Mouse (Mus musculus) WW6 (cell line): ENCODE results near the gene D11Wsu47e.
A peak's percentile ranks its signal among the peaks of the same experiment; 100 is the strongest.
"Not testable (repeated sequence)": the region's sequence is repeated elsewhere in the genome, so short reads cannot be mapped to it uniquely, and the experiment has no call there.

Source experiments
- DNase-seq: peaks from one replicate; pipeline ENCODE4 v3.0.0-alpha.2; 2013; ENCODE audit warnings: low read depth, low spot score

Gene D11Wsu47e

DNA sequence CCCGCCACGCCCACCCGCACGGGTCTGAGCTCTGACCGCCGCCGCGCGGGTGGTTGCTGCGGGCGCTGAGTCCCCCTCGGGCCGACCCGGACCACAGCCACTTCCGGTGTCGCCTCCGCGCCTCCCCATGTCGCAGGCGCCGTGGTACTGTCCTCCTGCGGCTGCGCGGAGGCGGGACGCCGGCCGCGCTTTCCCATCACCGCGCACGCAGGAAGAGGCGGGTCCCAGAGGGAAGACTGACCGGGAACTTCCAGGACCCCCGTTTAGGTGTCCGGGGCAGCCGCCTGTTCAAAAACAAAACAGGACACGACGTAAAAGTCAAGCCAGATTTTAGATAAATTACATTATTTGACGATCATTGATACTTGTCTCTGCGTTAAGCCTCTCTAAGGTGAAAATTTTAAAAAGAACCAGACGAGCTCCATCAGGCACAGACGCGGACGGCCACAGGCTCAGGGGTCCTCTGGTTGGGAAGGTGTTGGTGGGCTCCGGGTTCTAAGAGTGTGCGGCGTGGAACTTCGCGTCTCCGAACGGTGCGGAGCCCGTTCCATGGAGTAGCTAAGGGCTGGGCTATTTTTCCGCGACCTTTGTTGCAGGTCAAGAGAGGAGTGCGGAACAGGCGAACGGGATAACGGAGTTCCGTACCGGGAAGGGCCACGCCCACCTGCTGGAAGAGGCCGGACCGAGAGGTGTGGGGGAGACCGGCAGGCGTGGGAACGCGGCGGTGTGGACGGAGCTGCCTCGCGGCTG is at the start of gene D11Wsu47e, which contains the start of gene Fam104a:
Gene D11Wsu47e (plus strand): TSS at position 456 of the 750 bp plus-strand sequence.
Gene Fam104a (minus strand): TSS at position 199 of the 750 bp plus-strand sequence.
- DNase-seq: peak; percentile 96

DNA sequence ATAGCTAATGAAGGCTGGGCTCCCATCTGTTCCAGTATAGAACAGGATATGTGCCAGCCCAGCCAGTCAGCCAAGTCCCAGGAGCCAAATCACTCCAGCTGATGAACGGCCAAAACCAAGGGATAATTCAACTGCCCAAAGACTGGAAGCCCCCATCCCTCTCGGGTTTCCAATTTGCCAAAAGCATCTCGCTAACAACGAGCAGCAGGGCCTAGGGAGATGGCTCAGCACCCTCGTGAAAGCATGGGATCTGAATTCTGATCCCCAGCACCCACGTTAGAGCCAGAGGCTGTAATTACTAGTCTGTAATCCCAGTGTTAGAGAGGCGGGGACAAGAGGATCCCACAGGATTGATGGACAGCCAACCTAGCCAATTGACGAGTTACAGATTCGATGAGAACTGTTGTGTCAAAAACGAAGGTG is 49.5 kb upstream of the D11Wsu47e start:
- DNase-seq: no peak

DNA sequence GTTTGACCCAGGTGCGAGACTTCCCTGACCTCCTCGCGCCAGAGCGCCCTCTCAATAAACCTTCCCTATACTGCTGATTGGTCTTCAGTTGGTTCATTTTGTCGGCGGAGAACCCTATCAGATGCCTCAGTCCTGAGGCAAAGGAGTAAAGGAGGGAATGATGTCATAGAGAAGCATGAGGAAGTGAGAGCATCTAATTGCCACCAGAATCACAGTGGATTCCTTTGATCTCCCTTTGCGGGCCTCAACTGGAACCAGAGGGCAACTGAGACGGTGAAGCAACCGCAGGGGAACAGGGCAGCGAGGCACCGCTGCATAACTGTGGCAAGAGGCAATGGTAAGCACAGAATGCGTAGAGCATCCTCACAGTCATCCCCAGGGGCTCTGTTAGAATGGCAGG is 45.5 kb upstream of the D11Wsu47e start:
- DNase-seq: no peak

DNA sequence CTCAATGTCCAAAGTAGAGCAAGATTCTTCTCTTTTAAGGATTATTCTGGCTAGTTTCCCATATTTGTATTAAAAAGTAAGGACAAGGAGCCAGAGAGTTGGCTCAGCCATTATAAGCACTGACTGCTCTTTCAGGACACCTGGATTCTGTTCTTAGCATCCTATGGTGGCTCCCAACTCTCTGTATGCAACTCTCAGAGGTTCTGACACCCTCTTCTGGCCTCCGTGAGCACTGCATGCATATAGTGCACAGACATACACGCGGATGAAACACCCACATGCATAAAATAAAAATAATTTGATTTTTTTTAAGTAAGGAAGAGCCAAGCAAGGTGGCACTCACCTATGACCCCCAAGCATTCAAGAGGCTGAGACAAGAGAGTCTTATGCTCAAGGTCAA is 39.0 kb upstream of the D11Wsu47e start:
- DNase-seq: no peak

DNA sequence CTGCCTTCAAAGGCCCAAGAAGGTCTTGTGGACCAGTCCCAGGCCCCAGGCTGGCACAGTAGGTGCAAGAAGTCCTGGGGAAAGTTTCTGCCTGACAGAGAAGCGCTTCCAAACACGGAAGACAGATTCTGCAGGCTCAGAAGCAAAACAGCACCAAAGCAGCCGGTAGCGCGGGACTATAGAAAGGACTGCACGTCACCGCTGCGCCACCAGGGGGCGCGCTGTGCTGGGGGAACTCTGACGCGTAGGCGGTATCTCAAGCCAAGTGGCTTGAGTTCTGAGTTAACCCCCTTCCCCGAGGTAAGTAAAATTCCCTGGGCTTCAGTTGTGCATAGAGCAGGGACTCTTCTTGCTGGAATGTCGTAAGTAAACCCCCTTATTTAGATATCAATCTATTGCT is 36.1 kb upstream of the D11Wsu47e start:
- peak; percentile 80 for DNase-seq

DNA sequence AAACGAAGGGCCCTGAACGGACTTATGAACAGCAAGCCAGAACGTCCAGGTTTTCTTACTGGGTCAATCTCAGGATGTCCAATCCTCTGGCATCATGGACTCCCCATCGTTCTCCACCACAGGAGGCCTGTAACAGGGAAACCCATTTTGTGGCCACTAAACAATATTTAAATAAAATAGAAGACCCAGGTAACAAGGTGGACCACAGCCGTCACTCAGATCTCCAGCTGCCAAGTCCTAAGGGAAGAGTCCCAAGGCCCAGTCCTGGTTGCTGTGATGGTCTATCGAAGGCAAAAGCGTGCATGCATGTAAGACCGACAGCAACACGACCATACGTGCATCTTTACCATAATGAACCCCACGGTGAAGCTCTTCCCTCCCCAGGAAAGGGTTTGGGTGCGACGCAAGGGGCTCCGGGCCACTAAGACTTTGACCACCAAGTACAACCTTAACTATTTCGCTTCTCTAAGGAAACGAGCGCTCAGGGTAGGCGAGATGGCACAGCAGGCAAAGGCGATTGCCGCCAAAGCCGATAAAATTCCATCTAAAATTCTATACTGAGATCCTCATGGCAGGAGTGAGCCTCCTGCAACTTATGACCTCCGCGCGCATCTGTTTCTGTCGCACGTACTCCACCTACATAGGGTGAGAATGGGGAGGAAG is 35.4 kb upstream of the D11Wsu47e start, which contains the start of gene Cog1:
Gene Cog1 (plus strand): TSS at position 480 of the 663 bp plus-strand sequence.
- DNase-seq: no peak

DNA sequence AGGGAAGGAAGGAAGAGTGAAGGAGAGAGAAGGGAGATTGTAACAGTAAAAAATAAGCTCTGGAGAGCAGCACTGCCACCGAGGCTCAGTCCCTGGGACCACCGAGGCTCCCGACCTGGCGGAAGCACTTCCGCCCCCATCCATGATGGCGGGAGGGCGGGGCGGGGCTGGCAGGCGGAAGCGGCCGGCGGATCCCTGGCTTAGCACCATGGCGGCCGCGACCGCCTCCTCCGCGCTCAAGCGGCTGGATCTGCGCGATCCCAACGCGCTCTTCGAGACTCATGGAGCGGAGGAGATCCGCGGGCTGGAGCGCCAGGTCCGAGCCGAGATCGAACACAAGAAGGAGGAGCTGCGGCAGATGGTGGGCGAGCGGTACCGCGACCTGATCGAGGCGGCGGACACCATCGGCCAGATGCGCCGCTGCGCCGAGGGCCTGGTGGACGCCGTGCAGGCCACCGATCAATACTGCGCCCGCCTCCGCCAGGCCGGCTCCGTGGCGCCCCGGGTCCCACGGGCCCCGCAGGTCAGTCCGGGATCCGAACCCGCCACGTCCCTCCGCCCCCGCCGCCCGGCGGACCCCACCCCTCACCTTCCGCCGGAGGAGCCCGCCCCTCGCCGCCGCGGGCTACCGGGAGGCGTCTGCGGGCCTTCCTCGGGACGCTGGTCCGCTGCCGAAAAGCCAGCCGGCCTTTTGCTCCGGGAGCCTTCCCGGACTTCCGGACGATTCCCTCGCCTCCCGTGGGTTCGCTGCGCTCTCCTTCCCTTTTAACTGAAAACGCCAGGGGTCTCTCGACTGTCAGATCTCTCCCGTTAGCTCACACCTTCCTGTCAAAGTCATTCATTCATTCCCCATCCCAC is 34.6 kb upstream of the D11Wsu47e start, which contains the start of gene Slc39a11:
Gene Slc39a11 (minus strand): TSS at position 727 of the 858 bp plus-strand sequence.
- DNase-seq: peak; percentile 58

DNA sequence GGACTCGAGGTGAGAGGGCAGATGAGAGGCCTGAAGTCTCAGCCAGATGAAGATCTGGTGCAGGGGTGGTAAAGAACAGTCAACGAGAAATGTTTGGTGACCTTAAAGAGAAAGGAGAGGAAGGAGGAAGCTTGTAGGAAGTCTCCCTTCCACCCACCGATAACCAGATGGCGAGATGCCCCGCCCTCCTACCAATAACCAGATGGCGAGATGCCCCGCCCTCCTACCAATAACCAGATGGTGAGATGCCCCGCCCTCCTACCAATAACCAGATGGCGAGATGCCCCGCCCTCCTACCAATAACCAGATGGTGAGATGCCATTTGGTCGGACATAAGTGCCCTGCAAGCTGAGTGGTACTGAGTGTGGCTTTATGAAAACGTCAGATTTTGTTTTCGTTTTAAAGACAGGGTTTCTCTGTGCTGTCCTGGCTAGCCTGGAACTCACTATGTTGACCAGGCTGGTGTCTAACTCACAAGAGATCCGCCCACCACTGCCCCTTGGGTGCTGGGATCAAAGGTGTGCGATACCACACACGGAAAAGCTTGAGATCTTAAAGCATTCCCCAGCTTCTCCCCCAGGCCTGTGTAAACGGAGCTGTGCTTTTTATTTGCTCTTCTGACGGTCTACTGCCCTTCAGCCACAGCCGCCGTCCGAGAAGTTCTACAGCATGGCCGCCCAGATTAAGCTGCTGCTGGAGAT is 32.9 kb upstream of the D11Wsu47e start:
- no peak for DNase-seq

DNA sequence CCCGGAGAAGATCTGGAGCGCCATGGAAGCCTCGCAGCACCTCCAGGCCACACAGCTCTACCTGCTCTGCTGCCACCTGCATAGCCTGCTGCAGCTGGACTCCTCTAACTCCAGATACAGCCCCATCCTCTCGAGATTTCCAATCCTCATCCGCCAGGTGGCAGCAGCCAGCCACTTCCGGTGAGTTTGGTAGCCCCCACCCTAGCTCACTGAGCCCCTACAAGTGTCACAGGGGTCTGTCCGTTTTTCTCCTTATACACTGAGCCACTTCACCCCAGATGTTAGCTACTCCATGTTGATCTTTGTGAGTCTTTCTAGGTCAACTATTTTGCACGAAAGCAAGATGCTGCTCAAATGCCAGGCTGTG is 32.3 kb upstream of the D11Wsu47e start:
- peak; percentile 61 for DNase-seq

DNA sequence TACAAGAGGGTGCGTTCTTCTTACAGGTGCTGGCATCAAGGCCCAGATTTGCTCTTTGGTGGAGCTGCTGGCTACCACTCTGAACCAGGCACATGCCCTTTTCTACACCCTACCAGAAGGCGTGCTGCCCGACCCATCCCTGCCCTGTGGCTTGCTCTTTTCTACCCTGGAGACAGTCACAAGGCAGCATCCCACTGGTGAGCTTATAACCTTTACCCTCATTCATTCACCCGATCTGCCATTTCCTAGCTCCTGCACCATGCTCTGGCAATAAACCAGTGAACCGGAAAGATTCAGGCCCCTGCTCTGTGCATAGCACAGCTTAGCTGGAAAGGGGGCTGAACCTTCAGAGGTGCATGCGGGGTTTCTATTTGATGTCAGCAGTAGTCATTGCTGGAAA is 31.7 kb upstream of the D11Wsu47e start:
- no peak for DNase-seq

DNA sequence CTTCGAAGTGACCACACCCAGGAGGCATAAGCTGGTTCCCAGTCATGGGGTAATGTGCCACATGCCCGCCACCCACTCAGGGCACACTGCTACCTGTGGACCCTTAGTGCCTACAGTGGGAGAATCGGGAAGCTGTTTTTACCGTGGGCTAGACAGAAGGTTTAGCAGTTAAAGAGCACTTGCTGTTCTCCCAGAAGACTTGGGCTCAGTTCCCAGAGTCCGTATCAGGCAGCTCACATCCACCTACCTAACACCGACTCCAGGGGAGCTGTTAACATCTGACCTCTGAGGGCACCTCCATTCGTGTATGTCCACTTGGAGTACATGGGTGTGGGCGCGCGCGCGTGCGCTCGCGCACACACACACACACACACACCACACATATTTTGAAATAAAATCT is 30.1 kb upstream of the D11Wsu47e start:
- no peak for DNase-seq

DNA sequence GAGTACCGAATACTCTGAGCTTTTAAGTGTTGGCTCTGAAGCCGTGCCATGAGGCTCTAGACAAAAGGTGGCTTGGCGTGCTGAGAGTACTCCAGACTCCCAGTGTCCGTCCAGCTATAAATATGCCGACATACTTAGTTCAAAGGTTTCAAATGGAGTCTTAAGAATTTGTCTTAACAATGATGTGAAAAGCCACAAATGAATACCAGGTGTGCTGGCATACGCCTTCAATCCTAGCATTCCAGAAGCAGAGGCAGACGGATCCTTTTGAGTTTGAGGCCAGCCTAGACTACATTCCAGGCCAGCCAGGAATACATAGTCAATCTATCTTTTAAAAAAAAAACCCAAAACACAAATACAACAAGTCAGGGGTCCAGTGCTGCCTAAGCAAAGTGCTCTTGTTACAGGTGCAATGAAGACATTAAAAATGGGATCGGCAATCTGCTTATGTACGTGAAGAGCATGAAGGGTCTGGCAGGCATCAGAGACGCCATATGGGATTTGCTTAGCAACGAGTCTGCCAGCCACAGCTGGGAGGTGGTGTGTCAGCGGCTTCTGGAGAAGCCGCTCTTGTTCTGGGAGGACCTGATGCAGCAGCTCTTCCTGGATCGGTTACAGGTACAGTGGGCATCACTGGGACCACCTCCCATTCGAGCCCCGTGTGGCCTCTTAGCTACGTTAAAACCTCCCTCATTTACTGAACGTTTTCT is 29.5 kb upstream of the D11Wsu47e start:
- DNase-seq: no peak

DNA sequence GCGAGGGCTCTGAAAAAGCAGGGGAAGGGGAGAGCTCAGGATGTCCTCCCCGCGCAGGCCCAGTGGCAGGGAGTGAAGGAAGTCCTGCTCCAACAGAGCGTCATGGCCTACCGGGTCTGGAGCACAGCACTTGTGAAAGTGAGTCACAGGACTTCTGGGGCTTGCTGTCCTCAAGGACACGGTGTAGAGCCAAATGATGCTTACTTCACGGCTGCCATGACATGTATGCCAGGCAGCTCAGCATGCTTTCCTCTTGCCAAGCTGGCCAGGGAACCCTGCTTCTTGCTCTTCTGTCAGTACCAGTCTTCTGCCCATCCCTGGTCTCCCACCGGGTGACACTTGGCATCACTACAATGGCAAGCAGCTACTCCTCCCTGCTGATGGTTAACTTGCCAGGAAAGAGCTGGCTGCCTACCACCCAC is 27.7 kb upstream of the D11Wsu47e start:
- DNase-seq: no peak

DNA sequence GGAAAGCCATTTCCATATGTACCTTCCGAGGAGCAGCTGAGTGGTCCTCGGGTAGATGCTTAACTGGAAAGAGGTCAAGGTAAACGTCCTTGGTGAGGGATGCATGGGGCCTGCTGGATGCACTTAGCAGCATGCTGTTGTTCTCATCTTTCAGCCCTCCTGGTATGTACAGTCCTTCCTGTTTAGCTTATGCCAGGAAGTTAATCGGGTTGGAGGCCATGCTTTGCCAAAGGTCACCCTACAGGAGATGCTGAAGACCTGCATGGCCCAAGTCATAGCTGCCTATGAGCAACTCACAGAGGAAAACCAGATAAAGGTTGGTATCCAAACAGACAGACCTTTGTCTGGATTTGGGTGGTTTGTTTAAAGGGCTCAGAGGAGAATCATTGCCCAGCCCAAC is 27.0 kb upstream of the D11Wsu47e start:
- no peak for DNase-seq

DNA sequence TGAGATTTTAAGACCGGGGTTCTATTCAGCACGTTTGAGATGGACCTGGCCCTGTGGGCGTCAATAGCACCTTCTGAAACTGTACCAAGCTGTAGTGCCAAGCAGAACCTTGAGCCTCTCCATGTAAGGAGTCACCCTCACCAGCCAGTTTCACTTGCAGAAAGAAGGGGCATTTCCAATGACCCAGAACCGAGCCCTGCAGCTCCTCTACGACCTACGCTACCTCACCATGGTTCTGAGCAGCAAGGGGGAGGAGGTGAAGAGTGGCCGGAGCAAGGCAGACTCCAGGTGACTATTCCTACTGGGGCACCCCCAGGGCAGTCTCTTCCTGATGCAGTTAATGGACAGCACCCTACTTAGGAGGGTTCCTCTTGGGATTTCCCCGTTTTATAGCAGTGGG is 25.9 kb upstream of the D11Wsu47e start:
- no peak for DNase-seq

DNA sequence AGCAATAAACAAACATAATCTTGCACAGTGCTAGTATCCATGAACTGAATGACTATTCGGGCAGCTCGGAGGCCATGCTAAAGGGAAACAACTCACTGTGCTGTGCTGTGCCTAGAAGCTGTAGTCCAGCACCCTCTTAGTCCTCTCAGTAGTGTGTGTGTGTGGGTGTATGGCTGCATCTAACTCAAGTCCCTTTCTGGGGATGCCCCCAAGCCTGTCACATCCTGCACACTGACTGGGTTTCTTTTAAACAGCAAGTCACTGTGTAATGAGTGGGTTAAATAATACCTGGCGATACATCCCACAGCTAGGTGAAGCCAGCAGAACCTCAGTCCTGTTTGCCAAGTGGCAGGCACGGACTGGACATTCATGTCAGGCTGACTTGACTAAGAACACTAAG is 25.4 kb upstream of the D11Wsu47e start:
- no peak for DNase-seq

DNA sequence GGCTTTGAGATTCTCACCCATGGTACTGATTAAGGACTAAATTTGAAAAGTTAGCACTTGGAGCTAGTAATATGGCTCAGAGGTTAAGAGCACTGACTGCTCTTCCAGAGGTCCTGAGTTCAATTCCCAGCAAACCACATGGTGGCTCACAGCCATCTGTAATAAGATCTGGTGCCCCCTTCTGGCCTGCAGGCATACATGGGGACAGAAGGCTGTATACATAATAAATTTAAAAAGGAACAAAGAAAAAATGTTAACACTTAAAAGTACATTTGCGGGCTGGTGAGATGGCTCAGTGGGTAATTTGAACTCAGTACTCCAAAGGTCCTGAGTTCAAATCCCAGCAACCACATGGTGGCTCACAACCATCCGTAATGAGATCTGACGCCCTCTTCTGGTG is 24.0 kb upstream of the D11Wsu47e start:
- DNase-seq: not testable (repeated sequence)

DNA sequence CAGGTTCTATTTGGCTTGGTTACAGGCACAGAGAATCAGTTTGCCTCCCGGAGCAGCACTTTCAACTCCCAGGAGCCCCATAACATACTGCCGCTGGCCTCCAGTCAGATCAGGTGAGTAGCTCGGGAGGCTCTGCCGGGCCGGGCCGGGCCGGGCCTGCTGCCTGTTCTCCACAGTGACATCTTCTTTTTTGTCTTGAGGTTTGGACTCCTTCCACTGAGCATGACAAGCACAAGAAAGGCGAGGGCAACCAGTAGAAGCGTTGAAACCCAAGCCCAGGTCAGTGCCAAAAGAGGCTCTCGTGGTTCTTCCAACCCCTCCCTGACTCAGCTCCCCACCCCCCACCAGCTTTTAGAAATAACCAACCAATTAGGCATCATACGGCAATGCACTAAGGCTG is 23.3 kb upstream of the D11Wsu47e start:
- no peak for DNase-seq

DNA sequence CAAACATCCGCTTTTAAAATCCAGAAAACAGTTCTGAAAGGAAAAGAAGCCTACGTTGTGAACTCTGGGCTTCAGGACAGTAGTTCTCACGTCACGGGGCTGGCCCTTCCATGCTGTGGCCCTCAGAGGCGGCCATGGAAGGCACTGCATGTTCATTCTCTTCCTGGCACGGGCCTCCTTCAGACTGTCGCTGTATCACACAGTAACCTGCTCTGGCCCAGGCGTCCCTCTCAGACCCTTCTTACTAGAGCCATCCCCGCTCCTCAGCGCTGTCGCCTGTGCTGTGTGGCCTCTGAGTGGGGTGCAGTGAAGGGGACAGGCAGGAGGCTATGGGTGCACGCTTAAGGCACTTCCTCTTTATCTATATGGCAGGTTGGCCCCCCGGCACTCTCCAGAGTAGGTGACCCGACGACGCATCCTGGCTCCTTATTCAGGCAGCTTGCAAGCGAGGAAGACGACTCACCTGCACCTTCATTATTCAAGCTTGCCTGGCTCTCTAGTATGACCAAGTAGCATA is 22.3 kb upstream of the D11Wsu47e start:
- DNase-seq: no peak

DNA sequence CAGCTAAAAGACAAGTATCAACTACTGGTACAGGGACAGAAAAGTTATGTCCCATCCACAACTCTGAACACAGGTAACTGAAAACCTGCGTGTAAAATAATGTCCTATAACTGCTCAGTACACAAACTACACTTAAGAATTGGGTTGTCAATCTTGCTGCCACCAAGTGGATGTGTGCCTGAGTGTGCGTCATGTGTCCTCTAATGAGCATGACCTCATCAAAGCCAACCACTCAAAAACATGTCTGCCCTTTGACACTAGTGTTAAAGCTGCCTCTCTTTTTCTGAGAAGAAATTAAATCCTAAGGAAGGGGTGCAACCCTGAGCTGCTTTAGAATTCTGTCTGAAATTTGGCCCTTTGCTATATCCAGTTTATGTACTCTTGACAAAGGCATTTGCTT is 19.9 kb upstream of the D11Wsu47e start:
- no peak for DNase-seq

DNA sequence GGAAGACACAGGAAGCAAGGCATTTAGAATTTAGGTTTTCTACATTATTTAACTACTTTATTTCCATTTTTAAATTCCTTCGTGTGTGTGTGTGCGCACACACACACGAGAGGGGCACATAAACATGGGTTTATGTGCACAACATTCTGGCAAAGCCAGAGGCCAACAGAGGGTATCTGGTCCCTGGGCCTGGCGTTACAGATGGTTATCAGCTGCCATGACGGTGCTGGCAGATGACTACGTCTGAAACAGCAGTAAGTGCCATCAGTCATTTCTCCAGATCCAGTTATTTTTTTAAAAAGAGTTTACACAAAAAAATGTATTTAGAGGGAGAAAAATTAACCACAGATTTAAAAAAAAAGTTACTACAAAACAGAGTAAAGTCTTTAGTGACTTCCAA is 18.0 kb upstream of the D11Wsu47e start:
- DNase-seq: no peak
